Mouse (Mus musculus) limb, embryonic 14.5 days (tissue): ENCODE results near the gene S100a13. TPM values are rescaled to one million over a fixed set of nuclear protein-coding genes. Genes with fewer than 3 reads are reported as not detected.

Experiments
- ATAC-seq: fragments of 200-750 bp; cut with Nextera tagmentation; 2 replicates; pipeline ENCODE4 v1.8.0; 2017; ENCODE audit warnings: low read depth, moderate number of reproducible peaks, moderate TSS enrichment; ENCODE audit not compliant: low FRiP score
- DNase-seq: peaks from one replicate; pipeline ENCODE4 v3.0.0-alpha.2; 2015; ENCODE audit warnings: low spot score
- H3K27ac ChIP-seq: fragments of 300-500 bp; sonication (generic); replicated peaks from 2 replicates; pipeline ENCODE4 v1.5.1; 2014; ENCODE audit warnings: low read depth, mild to moderate bottlenecking, low read length, moderate library complexity, mixed read lengths
- H3K27me3 ChIP-seq: fragments of 300-500 bp; sonication (generic); 2 replicates; pipeline ENCODE4 v1.6.1; 2014; ENCODE audit warnings: low read length, mixed read lengths; ENCODE audit not compliant: control insufficient read depth, insufficient read depth
- H3K36me3 ChIP-seq: fragments of 300-500 bp; sonication (generic); 2 replicates; pipeline ENCODE4 v1.6.1; 2014; ENCODE audit warnings: mild to moderate bottlenecking, low read length, moderate library complexity, mixed read lengths; ENCODE audit not compliant: control insufficient read depth, insufficient read depth
- H3K4me1 ChIP-seq: fragments of 300-500 bp; sonication (generic); 2 replicates; pipeline ENCODE4 v1.6.1; 2014; ENCODE audit warnings: antibody characterized with exemption, low read length, mixed read lengths; ENCODE audit not compliant: control insufficient read depth, insufficient read depth
- H3K4me2 ChIP-seq: fragments of 300-500 bp; sonication (generic); replicated peaks from 2 replicates; pipeline ENCODE4 v1.6.1; 2014; ENCODE audit warnings: low read depth, mild to moderate bottlenecking, low read length, moderate library complexity; ENCODE audit not compliant: severe bottlenecking
- H3K4me3 ChIP-seq: fragments of 300-500 bp; sonication (generic); replicated peaks from 2 replicates; pipeline ENCODE4 v1.5.1; 2014; ENCODE audit warnings: low read length
- H3K9ac ChIP-seq: fragments of 300-500 bp; sonication (generic); 2 replicates; pipeline ENCODE4 v1.6.1; 2014; ENCODE audit warnings: mild to moderate bottlenecking, low read depth, low read length, moderate library complexity; ENCODE audit not compliant: severe bottlenecking
- H3K9me3 ChIP-seq: fragments of 300-500 bp; sonication (generic); 2 replicates; pipeline ENCODE4 v1.6.1; 2016; ENCODE audit warnings: low read length; ENCODE audit not compliant: control insufficient read depth
- POLR2A ChIP-seq: fragments of 200-500 bp; IDR thresholded peaks from 2 replicates; pipeline ENCODE4 v1.8.0; 2012; ENCODE audit warnings: inconsistent platforms, mild to moderate bottlenecking, moderate library complexity, borderline replicate concordance; ENCODE audit not compliant: insufficient read depth, insufficient read length; ENCODE audit errors: extremely low read depth
- WGBS: fragments of 180-500 bp; shearing (Covaris S2); extraction: QIAGEN DNeasy Blood & Tissue Kit; methylation state at CpG from one replicate; pipeline ENCODE4 v1.1.7; 2014; 5-methylcytosine and 5-hydroxymethylcytosine counted together
- polyA plus RNA-seq, 2 experiments: library from polyadenylated mRNA; depleted of rRNA in 1 of 2; stranded (reverse) in 1 of 2; unstranded in 1 of 2; fragments of >200 nt; fragmentation: Nextera tagmentation in 1 of 2; extraction: Ambion mirVana in 1 of 2; gene quantifications; 2 replicates each; pipeline versions ENCODE4 v1.2.1 to v1.2.3; 2012 to 2014

S100a13 gene
- polyA plus RNA-seq, 2 experiments: 34.1 to 44.7 TPM

DNA sequence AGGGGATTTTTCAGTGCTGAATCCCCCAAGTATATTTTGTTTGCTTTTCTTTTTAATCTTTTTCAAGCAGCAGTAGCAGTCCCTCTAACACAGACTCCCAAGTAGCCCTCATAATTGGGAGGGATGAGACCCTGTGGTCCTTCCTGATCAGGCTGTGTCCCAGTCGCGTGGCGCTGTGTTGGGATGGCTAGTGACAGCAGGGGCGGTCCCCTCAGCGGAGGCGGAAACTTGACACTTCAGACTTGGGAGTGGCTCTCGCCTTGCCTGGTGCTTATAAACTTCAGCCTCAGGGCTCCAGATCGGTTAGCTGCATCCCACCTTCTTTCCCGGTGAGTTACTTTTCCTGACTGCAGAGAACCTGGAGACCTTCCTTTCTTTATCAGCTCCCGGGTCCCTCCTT is 456 bp downstream of the S100a13 start:
- no peaks in the 10 kb centered on the region for H3K36me3 ChIP-seq
- peak overlapping the region; percentile 46 for H3K9ac ChIP-seq
- peak; percentile 71 for DNase-seq
- TF ChIP-seq POLR2A: 0 out of 2 replicates have a peak, but pooled peaks have one; percentile 35
- H3K4me2 ChIP-seq: peak overlapping the region; percentile 84
- peaks cover 13% of the 10 kb centered on the region for H3K4me1 ChIP-seq
- WGBS: under 1% methylated on average over 10 of the region's 10 CpGs
- ATAC-seq: peak; percentile 81
- no peak overlapping the region for H3K27ac ChIP-seq
- no peaks in the 10 kb centered on the region for H3K27me3 ChIP-seq
- peak overlapping the region; percentile 34 for H3K4me3 ChIP-seq
- no peaks in the 10 kb centered on the region for H3K9me3 ChIP-seq

DNA sequence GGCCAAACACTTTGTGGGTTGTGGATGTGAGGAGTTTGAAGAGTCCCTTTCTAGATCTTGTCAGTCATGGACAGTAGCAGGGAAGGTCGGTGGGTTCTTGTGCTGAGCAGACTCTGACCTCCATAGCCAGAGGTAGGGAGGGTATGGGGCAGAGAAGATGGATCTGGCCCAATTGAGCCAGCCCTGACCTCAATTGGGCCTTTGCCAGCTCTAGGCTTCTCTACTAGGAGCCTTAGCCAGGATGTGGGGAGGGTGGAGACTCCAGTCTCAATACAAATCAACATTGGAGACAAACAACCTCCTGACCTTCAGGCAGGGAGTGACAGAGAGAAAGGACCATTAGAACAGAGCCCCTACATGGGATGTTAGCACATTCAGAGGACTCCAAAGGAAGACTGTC is 1.0 kb downstream of the S100a13 start:
- no peak for ATAC-seq

DNA sequence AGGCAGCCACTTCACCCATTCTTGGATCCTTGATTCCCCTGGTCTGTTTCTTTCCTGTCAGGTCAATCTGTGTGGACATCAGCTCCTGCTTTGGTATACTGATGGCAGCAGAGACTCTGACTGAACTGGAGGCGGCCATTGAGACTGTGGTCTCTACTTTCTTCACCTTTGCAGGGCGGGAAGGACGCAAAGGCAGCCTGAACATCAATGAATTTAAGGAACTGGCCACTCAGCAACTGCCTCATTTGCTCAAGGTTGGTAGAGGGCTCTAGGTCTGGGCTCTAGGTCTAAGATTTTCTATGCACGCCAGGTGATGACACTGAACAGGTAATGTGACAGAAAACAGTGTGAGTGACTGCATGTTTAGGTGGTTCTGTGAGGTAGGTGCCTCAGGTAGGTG is 1.6 kb downstream of the S100a13 start:
- H3K9ac ChIP-seq: no peak overlapping the region
- no peak overlapping the region for H3K4me2 ChIP-seq
- TF ChIP-seq POLR2A: no peak
- no peak for ATAC-seq
- no peaks in the 10 kb centered on the region for H3K27me3 ChIP-seq
- no peaks in the 10 kb centered on the region for H3K36me3 ChIP-seq
- H3K9me3 ChIP-seq: no peaks in the 10 kb centered on the region
- H3K4me3 ChIP-seq: no peak overlapping the region
- no peak for DNase-seq
- H3K4me1 ChIP-seq: peaks cover 13% of the 10 kb centered on the region
- 90% methylated on average over 4 of the region's 4 CpGs for WGBS
- H3K27ac ChIP-seq: no peak overlapping the region

More for the DNA sequence above, 1.0 kb downstream of the S100a13 start:
- no peak overlapping the region for H3K27ac ChIP-seq
- H3K4me1 ChIP-seq: peaks cover 13% of the 10 kb centered on the region
- no peaks in the 10 kb centered on the region for H3K36me3 ChIP-seq
- H3K4me3 ChIP-seq: peak overlapping the region; percentile 34
- H3K4me2 ChIP-seq: peak overlapping the region; percentile 84
- H3K27me3 ChIP-seq: no peaks in the 10 kb centered on the region
- no peak for TF ChIP-seq POLR2A
- H3K9me3 ChIP-seq: no peaks in the 10 kb centered on the region
- 44% methylated on average over 1 of the region's 1 CpGs for WGBS
- peak overlapping the region; percentile 46 for H3K9ac ChIP-seq
- DNase-seq: no peak

DNA sequence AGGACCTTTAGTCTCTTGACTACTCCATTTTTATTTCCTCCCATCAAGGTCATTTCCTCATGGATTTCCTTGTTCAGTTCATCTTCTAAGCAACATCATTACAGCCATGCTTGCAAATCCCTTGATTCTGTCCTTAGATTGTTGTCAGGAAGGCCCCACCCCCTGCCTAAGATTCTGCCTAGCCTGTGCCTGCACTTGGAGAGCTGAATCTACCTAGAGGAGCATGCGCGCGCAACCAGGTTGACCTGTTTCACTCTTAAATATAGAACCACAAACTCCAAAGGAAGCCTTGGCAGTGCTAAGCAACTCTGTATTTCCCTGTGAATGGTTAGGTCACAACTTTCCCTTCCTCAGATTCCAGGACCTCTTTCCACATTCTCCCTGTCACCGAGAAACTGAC is 3.5 kb downstream of the S100a13 start:
- Histone ChIP-seq H3K4me1 (peaks cover 13% of the 10 kb centered on the region), H3K27me3 (no peaks in the 10 kb centered on the region), H3K9ac (no peak overlapping the region), H3K36me3 (no peaks in the 10 kb centered on the region), H3K27ac (no peak overlapping the region), H3K4me2 (no peak overlapping the region), H3K4me3 (no peak overlapping the region), H3K9me3 (no peaks in the 10 kb centered on the region)
- ATAC-seq (no peak), DNase-seq (no peak)
- WGBS: 76% methylated on average over 4 of the region's 4 CpGs
- no peak for TF ChIP-seq POLR2A

DNA sequence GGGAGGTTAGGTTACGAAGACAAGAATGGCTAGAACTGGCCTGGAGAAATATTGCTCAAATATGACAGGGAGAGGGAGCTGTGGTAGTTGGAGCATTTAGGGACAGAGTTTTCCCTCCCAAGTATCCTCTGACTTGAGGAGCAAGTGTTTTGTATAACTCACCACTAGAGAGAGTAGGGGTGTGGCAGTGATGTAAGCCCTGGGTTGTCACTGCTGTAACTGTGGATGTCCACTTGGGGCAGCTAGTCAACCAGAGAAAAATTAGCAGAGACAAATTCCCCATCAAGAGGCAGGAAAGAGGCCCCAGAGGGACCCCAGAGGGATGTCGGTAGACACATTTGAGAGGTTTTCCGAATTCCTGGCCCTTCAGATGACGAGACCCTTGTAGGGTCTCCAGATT is 11.2 kb downstream of the S100a13 start:
- H3K9me3 ChIP-seq: 0 out of 2 replicates have a peak, but pooled peaks cover 5% of the 10 kb centered on the region
- no peaks in the 10 kb centered on the region for H3K27me3 ChIP-seq
- no peak for TF ChIP-seq POLR2A
- H3K4me1 ChIP-seq: peaks cover 4% of the 10 kb centered on the region; the same call in 1 of the 2 replicates
- no peak overlapping the region for H3K27ac ChIP-seq
- no peak overlapping the region for H3K9ac ChIP-seq
- ATAC-seq (no peak), DNase-seq (peak; percentile 72)
- H3K4me3 ChIP-seq: no peak overlapping the region
- no peaks in the 10 kb centered on the region for H3K36me3 ChIP-seq
- no peak overlapping the region for H3K4me2 ChIP-seq
- 58% methylated on average over 4 of the region's 4 CpGs for WGBS

DNA sequence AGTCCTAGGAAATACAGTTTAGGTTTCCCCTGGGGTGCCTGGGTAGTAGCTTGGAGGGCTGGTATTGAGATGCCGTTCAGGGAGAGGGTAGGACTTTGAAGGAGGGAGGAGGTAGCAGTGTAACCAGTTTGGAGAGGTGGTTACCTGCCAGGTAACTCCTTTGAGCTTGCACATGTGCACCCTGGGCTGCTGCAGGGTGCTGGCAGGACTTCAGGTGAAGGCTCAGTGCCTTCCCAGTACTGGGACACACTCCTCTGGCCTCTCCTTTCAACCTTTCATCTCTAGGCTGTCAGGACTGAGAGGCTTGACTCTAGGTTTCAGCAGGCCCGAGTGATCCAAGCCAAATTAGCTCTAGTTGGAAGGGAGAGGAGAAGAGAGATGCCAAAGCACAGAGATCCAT is 11.8 kb downstream of the S100a13 start:
- no peak overlapping the region for H3K9ac ChIP-seq
- H3K27me3 ChIP-seq: no peaks in the 10 kb centered on the region
- ATAC-seq (no peak), DNase-seq (no peak)
- 69% methylated on average over 2 of the region's 2 CpGs for WGBS
- H3K4me1 ChIP-seq: peaks cover 4% of the 10 kb centered on the region; the same call in 1 of the 2 replicates
- no peak for TF ChIP-seq POLR2A
- H3K27ac ChIP-seq: 0 out of 2 replicates have a peak overlapping the region, but pooled peaks have one; percentile 6
- no peak overlapping the region for H3K4me2 ChIP-seq
- no peaks in the 10 kb centered on the region for H3K36me3 ChIP-seq
- H3K4me3 ChIP-seq: no peak overlapping the region
- H3K9me3 ChIP-seq: 0 out of 2 replicates have a peak, but pooled peaks cover 5% of the 10 kb centered on the region
